Mouse (Mus musculus) embryonic facial prominence, embryonic 14.5 days (tissue): ENCODE measurements at regions not wholly inside any gene's neighbourhood (a gene's known extent, or its start where the extent isn't known, plus 50 kb on each side); places are given as distances from the start of the nearest gene placed in this dataset.

Experiments used
- ATAC-seq: fragments of 200-750 bp; cut with Nextera tagmentation; 2 replicates; pipeline ENCODE4 v1.8.0; 2017; ENCODE audit warnings: low read depth, moderate number of reproducible peaks, moderate TSS enrichment
- DNase-seq: peaks from one replicate; pipeline ENCODE4 v3.0.0-alpha.2; 2015; ENCODE audit warnings: low spot score
- H3K27ac ChIP-seq: fragments of 300-500 bp; sonication (generic); replicated peaks from 2 replicates; pipeline ENCODE4 v1.5.1; 2014; ENCODE audit warnings: low read depth, mild to moderate bottlenecking, low read length, moderate library complexity
- H3K27me3 ChIP-seq: fragments of 300-500 bp; sonication (generic); replicated peaks from 2 replicates; pipeline ENCODE4 v1.6.1; 2014; ENCODE audit warnings: low read length; ENCODE audit not compliant: control insufficient read depth, insufficient read depth
- H3K36me3 ChIP-seq: fragments of 300-500 bp; sonication (generic); 2 replicates; pipeline ENCODE4 v1.6.1; 2014; ENCODE audit warnings: low read length, mixed read lengths; ENCODE audit not compliant: control insufficient read depth, insufficient read depth
- H3K4me1 ChIP-seq: fragments of 300-500 bp; sonication (generic); 2 replicates; pipeline ENCODE4 v1.6.1; 2014; ENCODE audit warnings: antibody characterized with exemption, low read length; ENCODE audit not compliant: control insufficient read depth, insufficient read depth
- H3K4me2 ChIP-seq: fragments of 300-500 bp; sonication (generic); 2 replicates; pipeline ENCODE4 v1.6.1; 2014; ENCODE audit warnings: low read depth, mild to moderate bottlenecking, low read length, moderate library complexity, mixed read lengths
- H3K4me3 ChIP-seq: fragments of 300-500 bp; sonication (generic); 2 replicates; pipeline ENCODE4 v1.5.1; 2014; ENCODE audit warnings: low read depth, mild to moderate bottlenecking, low read length
- H3K9ac ChIP-seq: fragments of 300-500 bp; sonication (generic); 2 replicates; pipeline ENCODE4 v1.6.1; 2014; ENCODE audit warnings: low read depth, mild to moderate bottlenecking, low read length, moderate library complexity, mixed read lengths
- H3K9me3 ChIP-seq: fragments of 300-500 bp; sonication (generic); 2 replicates; pipeline ENCODE4 v1.6.1; 2016; ENCODE audit warnings: low read length; ENCODE audit not compliant: control insufficient read depth
- WGBS: fragments of 180-500 bp; shearing (Covaris S2); extraction: QIAGEN DNeasy Blood & Tissue Kit; methylation state at CpG from one replicate; pipeline ENCODE4 v1.1.7; 2014; 5-methylcytosine and 5-hydroxymethylcytosine counted together

GRCm38 (mm10) chr2:173397846-173398331, 121.6 kb upstream of the Pmepa1 start:
- Histone ChIP-seq H3K9ac (no peak overlapping the region), H3K27me3 (no peaks in the 10 kb centered on the region), H3K4me2 (no peak overlapping the region), H3K9me3 (peaks cover 5% of the 10 kb centered on the region; the same call in 1 of the 2 replicates), H3K4me1 (no peaks in the 10 kb centered on the region), H3K36me3 (no peaks in the 10 kb centered on the region), H3K4me3 (no peak overlapping the region), H3K27ac (no peak overlapping the region)
- WGBS = 89% methylated on average over 2 of the region's 2 CpGs
- DNase-seq = no peak
- ATAC-seq = no peak

- peaks cover 22% of the 10 kb centered on the region for H3K4me1 ChIP-seq
- no peak overlapping the region for H3K9ac ChIP-seq
- DNase-seq (no peak), ATAC-seq (no peak)
- H3K4me3 ChIP-seq = no peak overlapping the region
- no peaks in the 10 kb centered on the region for H3K9me3 ChIP-seq
- H3K36me3 ChIP-seq = no peaks in the 10 kb centered on the region
- H3K27me3 ChIP-seq = no peaks in the 10 kb centered on the region
- no peak overlapping the region for H3K27ac ChIP-seq
- no peak overlapping the region for H3K4me2 ChIP-seq
- WGBS = 50% methylated on average over 12 of the region's 12 CpGs
Measured at GRCm38 (mm10) chr2:173405629-173406028, 116.8 kb upstream of the 1700021F07Rik start.

- no peaks in the 10 kb centered on the region for H3K27me3 ChIP-seq
- peak; percentile 28; the same call in 1 of the 2 replicates for ATAC-seq
- H3K36me3 ChIP-seq = no peaks in the 10 kb centered on the region
- H3K4me3 ChIP-seq = no peak overlapping the region
- peaks cover 22% of the 10 kb centered on the region for H3K4me1 ChIP-seq
- no peak overlapping the region; the same call in 1 of the 2 replicates for H3K27ac ChIP-seq
- whole genome bisulfite sequencing = 15% methylated on average over 13 of the region's 13 CpGs
- H3K4me2 ChIP-seq = no peak overlapping the region
- no peaks in the 10 kb centered on the region for H3K9me3 ChIP-seq
- DNase-seq = peak; percentile 83
- H3K9ac ChIP-seq = peak overlapping the region; percentile 6; the same call in 1 of the 2 replicates
Measured at GRCm38 (mm10) chr2:173406344-173407094, 115.9 kb upstream of the 1700021F07Rik start.

GRCm38 (mm10) chr2:173407133-173407532, 115.3 kb upstream of the 1700021F07Rik start:
- no peaks in the 10 kb centered on the region for H3K27me3 ChIP-seq
- H3K9ac ChIP-seq = no peak overlapping the region
- peaks cover 22% of the 10 kb centered on the region for H3K4me1 ChIP-seq
- no peak for DNase-seq
- H3K4me3 ChIP-seq = no peak overlapping the region
- no peaks in the 10 kb centered on the region for H3K36me3 ChIP-seq
- no peak for ATAC-seq
- H3K27ac ChIP-seq = no peak overlapping the region; the same call in 1 of the 2 replicates
- H3K4me2 ChIP-seq = no peak overlapping the region
- no peaks in the 10 kb centered on the region for H3K9me3 ChIP-seq
- 73% methylated on average over 3 of the region's 3 CpGs for whole genome bisulfite sequencing

- Histone ChIP-seq H3K36me3 (no peaks in the 10 kb centered on the region), H3K27ac (no peak overlapping the region), H3K4me1 (peaks cover 26% of the 10 kb centered on the region), H3K9ac (no peak overlapping the region), H3K9me3 (no peaks in the 10 kb centered on the region), H3K4me3 (no peak overlapping the region), H3K4me2 (no peak overlapping the region), H3K27me3 (no peaks in the 10 kb centered on the region)
- WGBS = 78% methylated on average over 5 of the region's 5 CpGs
- ATAC-seq = no peak
- no peak for DNase-seq
Measured at GRCm38 (mm10) chr2:173408681-173409081, 113.7 kb upstream of the 1700021F07Rik start.

GRCm38 (mm10) chr2:173409433-173409832, 113.0 kb upstream of the 1700021F07Rik start:
- WGBS = 34% methylated on average over 16 of the region's 16 CpGs
- Histone ChIP-seq H3K27me3 (no peaks in the 10 kb centered on the region), H3K4me2 (no peak overlapping the region), H3K27ac (no peak overlapping the region), H3K36me3 (no peaks in the 10 kb centered on the region), H3K9ac (no peak overlapping the region), H3K4me3 (no peak overlapping the region), H3K4me1 (peaks cover 34% of the 10 kb centered on the region), H3K9me3 (no peaks in the 10 kb centered on the region)
- DNase-seq (peak; percentile 66), ATAC-seq (peak; percentile 78; the same call in 1 of the 2 replicates)

GRCm38 (mm10) chr2:173413906-173414656, 108.3 kb upstream of the 1700021F07Rik start:
- WGBS = 47% methylated on average over 18 of the region's 18 CpGs
- Histone ChIP-seq H3K9me3 (no peaks in the 10 kb centered on the region), H3K9ac (no peak overlapping the region), H3K36me3 (no peaks in the 10 kb centered on the region), H3K4me2 (no peak overlapping the region), H3K4me1 (peaks cover 18% of the 10 kb centered on the region), H3K27ac (peak overlapping the region; percentile 58), H3K27me3 (no peaks in the 10 kb centered on the region), H3K4me3 (no peak overlapping the region)
- peak; percentile 66; the same call in 1 of the 2 replicates for ATAC-seq
- peak; percentile 72 for DNase-seq

GRCm38 (mm10) chr2:173415429-173415828, 107.0 kb upstream of the 1700021F07Rik start:
- H3K27me3 ChIP-seq = no peaks in the 10 kb centered on the region
- WGBS = 84% methylated on average over 7 of the region's 7 CpGs
- H3K4me2 ChIP-seq = no peak overlapping the region
- no peak overlapping the region for H3K4me3 ChIP-seq
- H3K27ac ChIP-seq = no peak overlapping the region
- H3K4me1 ChIP-seq = peaks cover 12% of the 10 kb centered on the region
- ATAC-seq (no peak), DNase-seq (no peak)
- H3K36me3 ChIP-seq = no peaks in the 10 kb centered on the region
- no peaks in the 10 kb centered on the region for H3K9me3 ChIP-seq
- H3K9ac ChIP-seq = no peak overlapping the region
